Mouse (Mus musculus) CH12.LX (cell line): Measurements from ENCODE around the gene Ctsg. TPM values are rescaled to one million over a fixed set of nuclear protein-coding genes. Genes with fewer than 3 reads are reported as not detected.

Experiments
- DNase-seq: peaks from one replicate; pipeline ENCODE4 v3.0.0-alpha.2; 2013; ENCODE audit errors: extremely low read depth
- H3K27ac ChIP-seq: 2 replicates; pipeline ENCODE4 v1.5.1; 2012; ENCODE audit warnings: low read depth, mild to moderate bottlenecking, control low read depth, moderate library complexity; ENCODE audit not compliant: insufficient read depth
- H3K27me3 ChIP-seq: replicated peaks from 2 replicates; pipeline ENCODE3; 2012; ENCODE audit warnings: inconsistent platforms
- H3K36me3 ChIP-seq, 2 experiments: replicated peaks in 1 of 2; 2 replicates each; pipeline versions ENCODE3 to v1.6.1; 2012; ENCODE audit warnings: inconsistent platforms in 1 of 2, low read length in 1 of 2, mild to moderate bottlenecking in 1 of 2, mixed read lengths in 1 of 2, moderate library complexity in 1 of 2; ENCODE audit not compliant: control insufficient read depth in 1 of 2, insufficient read depth in 1 of 2
- H3K4me1 ChIP-seq, 2 experiments: 2 replicates each; pipeline ENCODE4 v1.6.1; 2012; ENCODE audit warnings: inconsistent platforms in 1 of 2, moderate library complexity in 1 of 2; ENCODE audit not compliant: insufficient read depth in 2 of 2, control insufficient read depth in 1 of 2
- H3K4me2 ChIP-seq: 2 replicates; pipeline ENCODE4 v1.6.1; 2012; ENCODE audit warnings: low read depth, mild to moderate bottlenecking, control low read depth; ENCODE audit not compliant: poor library complexity, insufficient read depth, severe bottlenecking
- H3K4me3 ChIP-seq, 3 experiments: fragments of 150-350 bp in 1 of 3; sonication (generic) in 1 of 3; replicated peaks in 1 of 3; 2 replicates each; pipeline versions ENCODE3 to v1.5.1; 2011 to 2012; ENCODE audit warnings: low read depth in 2 of 3, low read length in 2 of 3, mild to moderate bottlenecking in 2 of 3, moderate library complexity in 2 of 3, control low read depth in 1 of 3, improper control_type of control experiment in 1 of 3, inconsistent platforms in 1 of 3, mixed read lengths in 1 of 3; ENCODE audit not compliant: poor library complexity in 1 of 3
- H3K79me2 ChIP-seq: replicated peaks from 2 replicates; pipeline ENCODE4 v1.6.1; 2012; ENCODE audit warnings: mild to moderate bottlenecking, moderate library complexity; ENCODE audit not compliant: control insufficient read depth, poor library complexity, insufficient read depth, severe bottlenecking; ENCODE audit errors: extremely low read depth
- H3K9ac ChIP-seq: 2 replicates; pipeline ENCODE4 v1.6.1; 2012; ENCODE audit warnings: low read depth, mild to moderate bottlenecking, control low read depth, moderate library complexity; ENCODE audit not compliant: insufficient read depth
- H3K9me3 ChIP-seq: replicated peaks from 2 replicates; pipeline ENCODE3; 2012; ENCODE audit warnings: low read length, inconsistent platforms, mixed read lengths
- CHD1 ChIP-seq: IDR thresholded peaks from 2 replicates; pipeline ENCODE4 v1.6.1; 2012; ENCODE audit warnings: low read depth, low read length, improper control_type of control experiment, inconsistent platforms
- CHD2 ChIP-seq: IDR thresholded peaks from 2 replicates; pipeline ENCODE4 v1.6.1; 2011; ENCODE audit warnings: low read length, improper control_type of control experiment
- ELF1 ChIP-seq: IDR thresholded peaks from 2 replicates; pipeline ENCODE4 v1.6.1; 2014; ENCODE audit warnings: low read depth, mild to moderate bottlenecking, inconsistent platforms, low read length, improper control_type of control experiment
- ETS1 ChIP-seq: conservative IDR thresholded peaks from 2 replicates; pipeline ENCODE4 v1.6.1; 2012; ENCODE audit warnings: low read depth, mild to moderate bottlenecking, inconsistent platforms, low read length, improper control_type of control experiment, moderate library complexity
- GABPA ChIP-seq: IDR thresholded peaks from 2 replicates; pipeline ENCODE4 v1.6.1; 2012; ENCODE audit warnings: low read depth, low read length, improper control_type of control experiment, inconsistent platforms; ENCODE audit not compliant: insufficient replicate concordance
- JUND ChIP-seq: conservative IDR thresholded peaks from 2 replicates; pipeline ENCODE4 v1.6.1; 2011; ENCODE audit warnings: low read depth, low read length, improper control_type of control experiment
- KAT2A ChIP-seq: IDR thresholded peaks from 2 replicates; pipeline ENCODE4 v1.6.1; 2012; ENCODE audit warnings: low read length, improper control_type of control experiment, inconsistent platforms; ENCODE audit not compliant: insufficient replicate concordance
- MAFK ChIP-seq: IDR thresholded peaks from 2 replicates; pipeline ENCODE4 v1.6.1; 2011; ENCODE audit warnings: low read length, improper control_type of control experiment; ENCODE audit not compliant: insufficient replicate concordance
- MAX ChIP-seq: IDR thresholded peaks from 2 replicates; pipeline ENCODE4 v1.6.1; 2011; ENCODE audit warnings: low read length, improper control_type of control experiment
- MAZ ChIP-seq: IDR thresholded peaks from 2 replicates; pipeline ENCODE4 v1.6.1; 2012; ENCODE audit warnings: low read depth, mild to moderate bottlenecking, inconsistent platforms, low read length, improper control_type of control experiment, moderate library complexity
- MEF2A ChIP-seq: IDR thresholded peaks from 2 replicates; pipeline ENCODE4 v1.6.1; 2014; ENCODE audit warnings: low read depth, mild to moderate bottlenecking, inconsistent platforms, low read length, improper control_type of control experiment, borderline replicate concordance
- NELFE ChIP-seq: IDR thresholded peaks from 2 replicates; pipeline ENCODE4 v1.6.1; 2011; ENCODE audit warnings: low read depth, low read length, improper control_type of control experiment
- NRF1 ChIP-seq: IDR thresholded peaks from 2 replicates; pipeline ENCODE4 v1.6.1; 2014; ENCODE audit warnings: low read depth, mild to moderate bottlenecking, inconsistent platforms, low read length, improper control_type of control experiment, moderate library complexity
- PAX5 ChIP-seq: IDR thresholded peaks from 2 replicates; pipeline ENCODE4 v1.6.1; 2012; ENCODE audit warnings: low read length, inconsistent platforms, mixed read lengths
- POLR2AphosphoS2 ChIP-seq: IDR thresholded peaks from 2 replicates; pipeline ENCODE4 v1.6.1; 2011; ENCODE audit warnings: low read depth, low read length, improper control_type of control experiment
- RAD21 ChIP-seq: IDR thresholded peaks from 2 replicates; pipeline ENCODE4 v1.6.1; 2011; ENCODE audit warnings: low read depth, mild to moderate bottlenecking, low read length, improper control_type of control experiment, moderate library complexity
- SIN3A ChIP-seq: IDR thresholded peaks from 2 replicates; pipeline ENCODE4 v1.6.1; 2012; ENCODE audit warnings: low read length, improper control_type of control experiment, inconsistent platforms
- SMC3 ChIP-seq: IDR thresholded peaks from 2 replicates; pipeline ENCODE4 v1.6.1; 2011; ENCODE audit warnings: low read depth, low read length, improper control_type of control experiment
- UBTF ChIP-seq: IDR thresholded peaks from 2 replicates; pipeline ENCODE4 v1.6.1; 2012; ENCODE audit warnings: low read depth, mild to moderate bottlenecking, inconsistent platforms, low read length, improper control_type of control experiment, moderate library complexity
- USF1 ChIP-seq: IDR thresholded peaks from 2 replicates; pipeline ENCODE4 v1.6.1; 2014; ENCODE audit warnings: low read depth, mild to moderate bottlenecking, inconsistent platforms, low read length, improper control_type of control experiment
- ZC3H11A ChIP-seq: IDR thresholded peaks from 2 replicates; pipeline ENCODE4 v1.6.1; 2012; ENCODE audit warnings: low read depth, mild to moderate bottlenecking, inconsistent platforms, low read length, improper control_type of control experiment
- ZKSCAN1 ChIP-seq: IDR thresholded peaks from 2 replicates; pipeline ENCODE4 v1.6.1; 2012; ENCODE audit warnings: low read depth, inconsistent platforms, low read length, improper control_type of control experiment, borderline replicate concordance
- ZNF384 ChIP-seq: IDR thresholded peaks from 2 replicates; pipeline ENCODE4 v1.6.1; 2012; ENCODE audit warnings: low read depth, low read length, improper control_type of control experiment, inconsistent platforms
- dilution Hi-C: fragments of 300-500 bp; cut with MboI; formaldehyde crosslinking; loops from 2 replicates; pipeline ENCODE4 v1.14.3; 2020; ENCODE audit warnings: low sequenced_read_pairs; ENCODE audit not compliant: extremely low pct_unique_long_range_greater_than_20kb, extremely low pct_ligation_motif_present
- in situ Hi-C: fragments of 300-500 bp; cut with MboI; formaldehyde crosslinking; loops from 3 replicates; pipeline ENCODE4 v1.14.3; 2019; ENCODE audit warnings: low sequenced_read_pairs, low pct_ligation_motif_present, low pct_unique_long_range_greater_than_20kb, mixed read lengths
- polyA plus RNA-seq: library from polyadenylated mRNA; unstranded; fragments of >175 nt; gene quantifications from 2 replicates; pipeline ENCODE4 v1.2.1, GENCODE M21; 2012; ENCODE audit warnings: low read depth; ENCODE audit not compliant: insufficient read length
- total RNA-seq, 2 experiments: library from RNA; depleted of rRNA; stranded (reverse); fragments of 300-350 nt in 1 of 2; fragments of >200 nt in 1 of 2; gene quantifications; 2 replicates each; pipeline ENCODE4 v1.2.3; 2012 to 2014

The Ctsg gene
- total and polyA plus RNA-seq, 3 experiments = not detected

GRCm38 (mm10) chr14:56105447-56106180 is 3.2 kb upstream of the Ctsg start:
- Histone ChIP-seq H3K4me2 (no peak overlapping the region), H3K79me2 (no peaks in the 10 kb centered on the region), H3K9ac (no peak overlapping the region), H3K27ac (no peak overlapping the region), H3K27me3 (peaks cover 5% of the 10 kb centered on the region), H3K36me3 (no peaks in the 10 kb centered on the region), H3K9me3 (no peaks in the 10 kb centered on the region), H3K4me3 (no peak overlapping the region), H3K4me1 (peaks cover 0 to 3% of the 10 kb centered on the region in 2 experiments; a peak in 1 of 4 replicates)
- in situ Hi-C loops = no loop called here
- DNase-seq = no peak
- TF ChIP-seq ELF1 (no peak), MEF2A (no peak), ETS1 (no peak), MAZ (no peak), POLR2AphosphoS2 (no peak), RAD21 (no peak), SIN3A (no peak), CHD1 (no peak), ZKSCAN1 (no peak)
- dilution Hi-C loops = no loop called here

DNA sequence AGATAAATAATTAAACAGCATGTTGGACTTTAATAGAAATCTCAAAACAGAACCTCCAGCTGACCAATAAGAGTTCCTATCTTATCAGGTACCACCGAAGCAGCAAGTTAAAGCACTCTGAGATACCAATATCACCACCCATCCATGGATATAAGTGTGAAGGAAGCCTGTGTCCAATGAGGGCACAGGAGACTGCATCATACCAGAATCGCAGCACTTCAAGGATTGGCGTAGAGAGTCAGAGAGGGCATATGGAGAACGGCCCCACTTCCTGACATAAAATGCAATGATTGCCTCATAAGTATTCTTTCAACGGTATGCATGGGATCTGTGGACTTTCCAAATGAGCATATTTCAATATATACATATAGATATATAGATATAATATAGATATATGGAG is 2.6 kb upstream of the Ctsg start:
- no peak for DNase-seq
- no peak overlapping the region for H3K4me3 ChIP-seq
- no peaks in the 10 kb centered on the region for H3K79me2 ChIP-seq
- peaks cover 5% of the 10 kb centered on the region for H3K27me3 ChIP-seq
- H3K4me1 ChIP-seq = peaks cover 0 to 3% of the 10 kb centered on the region in 2 experiments; a peak in 1 of 4 replicates
- no peak overlapping the region for H3K27ac ChIP-seq
- no peak overlapping the region for H3K4me2 ChIP-seq
- H3K9ac ChIP-seq = no peak overlapping the region
- in situ Hi-C loops = no loop called here
- dilution Hi-C loops = no loop called here
- H3K9me3 ChIP-seq = no peaks in the 10 kb centered on the region
- H3K36me3 ChIP-seq = no peaks in the 10 kb centered on the region
- TF ChIP-seq ZC3H11A = no peak
- TF ChIP-seq CHD1 = no peak
- no peak for TF ChIP-seq ZKSCAN1
- no peak for TF ChIP-seq MAX

- Histone ChIP-seq H3K9ac (no peak overlapping the region), H3K4me1 (peaks cover 0 to 4% of the 10 kb centered on the region in 2 experiments; a peak in 2 of 4 replicates), H3K4me3 (no peak overlapping the region), H3K9me3 (no peaks in the 10 kb centered on the region), H3K27me3 (peaks cover 4% of the 10 kb centered on the region), H3K27ac (no peak overlapping the region), H3K4me2 (no peak overlapping the region), H3K36me3 (no peaks in the 10 kb centered on the region), H3K79me2 (no peaks in the 10 kb centered on the region)
- DNase-seq = no peak
- in situ Hi-C loops (no loop called here), dilution Hi-C loops (no loop called here)
- TF ChIP-seq KAT2A (no peak), PAX5 (no peak), ZNF384 (no peak), USF1 (no peak), UBTF (no peak), NELFE (no peak), JUND (no peak), MAFK (no peak), NRF1 (no peak), POLR2AphosphoS2 (no peak), CHD2 (no peak), SMC3 (no peak), GABPA (no peak)
Measured at GRCm38 (mm10) chr14:56103452-56103851, 1.1 kb upstream of the Ctsg start.
